Mouse (Mus musculus): ENCODE measurements around the gene Rab42.

DNA sequence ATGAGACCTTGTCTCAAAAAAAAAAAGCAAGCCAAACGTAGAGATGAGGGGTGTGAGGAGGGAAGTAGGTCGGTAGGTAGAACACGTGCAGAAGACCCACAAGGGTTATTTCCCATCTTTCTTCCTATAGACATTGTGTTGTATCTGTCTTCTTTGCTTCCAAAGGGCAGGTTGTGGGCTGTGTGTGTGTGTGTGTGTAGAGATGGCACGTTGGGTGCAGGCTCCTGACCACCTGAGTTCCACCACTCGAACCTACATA, 40.9 kb downstream of the Rab42 start:
- TF ChIP-seq POLR2A (IDR thresholded peaks at IDR 0.05; ENCODE audit: borderline replicate concordance, extremely low read depth, low read depth, low read length) (no peak), CTCF (IDR thresholded peaks at IDR 0.05; ENCODE audit: insufficient read depth, low read length) (no peak)
